20 mouse cellular contexts compared by ENCODE assay signal in the genomic region with DNA sequence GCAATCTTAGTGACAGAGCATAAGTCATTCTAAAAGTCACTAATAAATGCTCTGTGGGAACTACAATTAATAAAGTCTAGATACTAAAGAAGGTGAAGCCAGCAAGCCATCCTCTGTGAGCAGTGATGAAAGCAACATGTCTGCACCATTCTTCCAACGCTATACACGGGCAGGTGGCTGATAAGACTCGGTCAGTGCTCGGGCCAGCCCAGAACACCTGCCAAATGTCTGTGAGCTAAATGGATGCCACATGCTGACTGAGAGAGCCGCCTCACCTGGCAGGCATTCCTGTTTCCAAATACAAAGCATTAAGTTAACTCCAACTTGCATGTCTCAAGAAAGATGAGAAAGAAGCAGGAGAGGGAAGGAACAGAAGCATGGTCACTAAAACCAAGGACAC. TPM values are rescaled to one million over a fixed set of nuclear protein-coding genes. Genes with fewer than 3 reads are reported as not detected.
DNase-seq lines count a peak whose midpoint lies in the region; ATAC-seq and TF ChIP-seq lines count a peak whose summit lies in the region.
"Had no signal": no experiment of that assay in that cellular context is flagged by ENCODE, and none has a peak within 500 bp of the region (broad histone marks: within the 10 kb centered on the region; RNA-seq: fewer than 3 reads in every experiment).

No protein-coding gene starts in this region.

- H3K27me3 ChIP-seq in hindbrain, embryonic 16.5 days (replicated peaks; ENCODE audit: control insufficient read depth, insufficient read depth, low read length), result no peaks in the 10 kb centered on the region
- no peaks in the 10 kb centered on the region for H3K27me3 ChIP-seq in hindbrain, embryonic 11.5 days (ENCODE audit: control insufficient read depth, insufficient read depth, low read length)
- no peaks in the 10 kb centered on the region for H3K27me3 ChIP-seq in testis, adult 2 months (ENCODE audit: control insufficient read depth, insufficient read depth, low read length)
- H3K27me3 ChIP-seq: embryonic facial prominence, embryonic 13.5 days; forebrain, embryonic 13.5 days; limb, embryonic 15.5 days had no signal

- H3K36me3 ChIP-seq in hindbrain, embryonic 16.5 days (ENCODE audit: control insufficient read depth, insufficient read depth, low read length), result no peaks in the 10 kb centered on the region
- no peaks in the 10 kb centered on the region for H3K36me3 ChIP-seq in hindbrain, embryonic 11.5 days (ENCODE audit: control insufficient read depth, insufficient read depth, low read length)
- no peaks in the 10 kb centered on the region for H3K36me3 ChIP-seq in testis, adult 2 months (ENCODE audit: control insufficient read depth, insufficient read depth, low read length)
- H3K36me3 ChIP-seq: embryonic facial prominence, embryonic 13.5 days; limb, embryonic 15.5 days had no signal

- 75% methylated on average over 5 of the region's 5 CpGs for WGBS in hindbrain, embryonic 16.5 days
- WGBS in hindbrain, embryonic 11.5 days, result 91% methylated on average over 5 of the region's 5 CpGs

- DNase-seq in hindbrain, embryonic 11.5 days (ENCODE audit: low spot score), result no peak
- no peak for DNase-seq in testis, postnatal 10 days (ENCODE audit: low spot score)
- peak; percentile 77 for DNase-seq in cerebellum, adult 8-10 months
- DNase-seq in cerebellum, postnatal 36 days, result peak; percentile 82
- no peak for DNase-seq in right cerebral cortex, adult 18-20 months
- no peak for DNase-seq in MN1 (ENCODE audit: low spot score)
- DNase-seq: adrenal gland, adult 8-10 months; embryo, embryonic 11 days; kidney, adult 2 months; layer of hippocampus, adult 9-11 months had no signal

- H3K4me3 ChIP-seq in hindbrain, embryonic 16.5 days (ENCODE audit: low read length), result no peak overlapping the region
- no peak overlapping the region for H3K4me3 ChIP-seq in hindbrain, embryonic 11.5 days (ENCODE audit: low read depth, low read length)
- peak overlapping the region; percentile 71 for H3K4me3 ChIP-seq in testis, adult 2 months (ENCODE audit: control insufficient read depth, low read depth, low read length)
- H3K4me3 ChIP-seq: embryonic facial prominence, embryonic 13.5 days; erythroblast, embryonic 14.5 days; forebrain, embryonic 13.5 days; limb, embryonic 15.5 days had no signal

- no peak overlapping the region for H3K9ac ChIP-seq in hindbrain, embryonic 16.5 days (ENCODE audit: low read depth, low read length)
- no peak overlapping the region for H3K9ac ChIP-seq in hindbrain, embryonic 11.5 days (ENCODE audit: low read depth, low read length)
- H3K9ac ChIP-seq: embryonic facial prominence, embryonic 13.5 days; forebrain, embryonic 13.5 days; limb, embryonic 15.5 days had no signal

- peak; percentile 34; the same call in 1 of the 2 replicates for ATAC-seq in hindbrain, embryonic 16.5 days
- no peak for ATAC-seq in hindbrain, embryonic 11.5 days (ENCODE audit: low FRiP score)
- ATAC-seq: activated CD4-positive, CD25-positive, alpha-beta regulatory T cell, adult 4 months; forebrain, embryonic 13.5 days had no signal

- H3K4me1 ChIP-seq in hindbrain, embryonic 16.5 days (ENCODE audit: control insufficient read depth, insufficient read depth, low read depth, low read length), result peaks cover 17% of the 10 kb centered on the region
- no peaks in the 10 kb centered on the region for H3K4me1 ChIP-seq in hindbrain, embryonic 11.5 days (replicated peaks; ENCODE audit: control insufficient read depth, insufficient read depth, low read length)
- H3K4me1 ChIP-seq in testis, adult 2 months (ENCODE audit: control insufficient read depth, insufficient read depth, low read length), result no peaks in the 10 kb centered on the region

- no peak for TF ChIP-seq POLR2A in testis, adult 2 months (IDR thresholded peaks at IDR 0.05; ENCODE audit: control insufficient read depth, low read depth, low read length)

- H3K4me2 ChIP-seq in hindbrain, embryonic 16.5 days (ENCODE audit: low read length), result no peak overlapping the region
- H3K4me2 ChIP-seq in hindbrain, embryonic 11.5 days (replicated peaks; ENCODE audit: low read depth, low read length), result no peak overlapping the region
- H3K4me2 ChIP-seq: embryonic facial prominence, embryonic 13.5 days; forebrain, embryonic 13.5 days; limb, embryonic 15.5 days had no signal

- no peak for TF ChIP-seq CTCF in testis, adult 2 months (IDR thresholded peaks at IDR 0.05; ENCODE audit: control insufficient read depth, insufficient read depth, insufficient replicate concordance, low read depth, low read length)

- no peaks in the 10 kb centered on the region for H3K9me3 ChIP-seq in hindbrain, embryonic 16.5 days (ENCODE audit: control insufficient read depth, low read length)
- no peaks in the 10 kb centered on the region for H3K9me3 ChIP-seq in hindbrain, embryonic 11.5 days (ENCODE audit: control insufficient read depth, low read length)
- H3K9me3 ChIP-seq: embryonic facial prominence, embryonic 13.5 days; forebrain, embryonic 13.5 days; limb, embryonic 15.5 days had no signal

- no peak overlapping the region for H3K27ac ChIP-seq in hindbrain, embryonic 16.5 days (ENCODE audit: low read depth, low read length)
- no peak overlapping the region for H3K27ac ChIP-seq in hindbrain, embryonic 11.5 days (ENCODE audit: low read depth, low read length)
- no peak overlapping the region for H3K27ac ChIP-seq in testis, adult 2 months (ENCODE audit: control insufficient read depth, insufficient read depth, low read depth, low read length)
- H3K27ac ChIP-seq: embryonic facial prominence, embryonic 13.5 days; forebrain, embryonic 13.5 days; kidney, postnatal 0 days; limb, embryonic 15.5 days; macrophage; stomach, postnatal 0 days had no signal

RNA-seq across cellular contexts. Expression of a gene that starts 42.7 kb away (rescaled TPM):
- 0.71 and 0.81 TPM in 2 replicates for polyA plus RNA-seq in hindbrain, embryonic 16.5 days (2015; fragmentation: Nextera tagmentation; extraction: Ambion mirVana)
- polyA plus RNA-seq in hindbrain, embryonic 11.5 days (2014; fragmentation: Nextera tagmentation; extraction: Ambion mirVana), result 0.43 and 1.2 TPM in 2 replicates
- polyA plus RNA-seq in testis, adult 2 months (2012; rRNA removed), result 0.74 and 0.79 TPM in 2 replicates
- polyA plus RNA-seq: activated CD4-positive, CD25-positive, alpha-beta regulatory T cell, adult 4 months; erythroblast, embryonic 14.5 days; macrophage had no signal

RNA-seq across cellular contexts. Expression of a gene that starts 43.1 kb away (rescaled TPM):
- polyA plus RNA-seq in hindbrain, embryonic 16.5 days (2015; fragmentation: Nextera tagmentation; extraction: Ambion mirVana), result 71.5 and 71.9 TPM in 2 replicates
- polyA plus RNA-seq in hindbrain, embryonic 11.5 days (2014; fragmentation: Nextera tagmentation; extraction: Ambion mirVana), result 40.8 and 43.9 TPM in 2 replicates
- polyA plus RNA-seq in testis, adult 2 months (2012; rRNA removed), result 21.7 and 23.5 TPM in 2 replicates

Comparison
In these comparisons a context has a peak if more than half of its experiments do, and no peak if none do; other contexts are left out.
1. DNase-seq: peak in cerebellum, adult 8-10 months (single experiment) and cerebellum, postnatal 36 days (2 of 2); none in hindbrain, embryonic 11.5 days (single experiment), testis, postnatal 10 days (single experiment), right cerebral cortex, adult 18-20 months (single experiment) and MN1 (single experiment).